Comparison of ENCODE assay signal across 9 mouse cellular contexts in genomic region chr8:11556691-11557423, GRCm38 (mm10). TPM values are rescaled to one million over a fixed set of nuclear protein-coding genes. Genes with fewer than 3 reads are reported as not detected.
DNase-seq lines count a peak whose midpoint lies in the region; ATAC-seq lines count a peak whose summit lies in the region.
"Had no signal": no experiment of that assay in that cellular context is flagged by ENCODE, and none has a peak within 500 bp of the region (broad histone marks: within the 10 kb centered on the region; RNA-seq: fewer than 3 reads in every experiment).

No protein-coding gene starts in this region.

- H3K27ac ChIP-seq in heart, embryonic 13.5 days (replicated peaks): peak overlapping the region; percentile 99
- peak overlapping the region; percentile 99 for H3K27ac ChIP-seq in liver, embryonic 15.5 days (replicated peaks)
- peak overlapping the region; percentile 100 for H3K27ac ChIP-seq in neural tube, embryonic 15.5 days (replicated peaks)

- peaks cover 29% of the 10 kb centered on the region for H3K4me1 ChIP-seq in heart, embryonic 13.5 days
- H3K4me1 ChIP-seq in liver, embryonic 15.5 days (replicated peaks): peaks cover 40% of the 10 kb centered on the region
- peaks cover 27% of the 10 kb centered on the region for H3K4me1 ChIP-seq in neural tube, embryonic 15.5 days

- H3K4me3 ChIP-seq in heart, embryonic 13.5 days: peak overlapping the region; percentile 85
- peak overlapping the region; percentile 78 for H3K4me3 ChIP-seq in liver, embryonic 15.5 days (replicated peaks)
- peak overlapping the region; percentile 95 for H3K4me3 ChIP-seq in neural tube, embryonic 15.5 days (replicated peaks)

- peaks cover 8% of the 10 kb centered on the region for H3K36me3 ChIP-seq in heart, embryonic 13.5 days
- peaks cover 12% of the 10 kb centered on the region for H3K36me3 ChIP-seq in liver, embryonic 15.5 days (replicated peaks)
- H3K36me3 ChIP-seq in neural tube, embryonic 15.5 days: peaks cover 8% of the 10 kb centered on the region

- peak; percentile 37 to 51 for DNase-seq in frontal cortex, postnatal 10 days (ENCODE audit: low spot score in 2 of 2)
- peak; percentile 57 for DNase-seq in embryo, embryonic 9.5 days (ENCODE audit: extremely low spot score)
- peak; percentile 47 to 71 for DNase-seq in kidney, postnatal 25 days
- peak; percentile 46 for DNase-seq in testis, postnatal 14 days (ENCODE audit: low spot score)

- H3K9ac ChIP-seq in heart, embryonic 13.5 days: peak overlapping the region; percentile 94
- H3K9ac ChIP-seq in liver, embryonic 15.5 days: peak overlapping the region; percentile 95
- peak overlapping the region; percentile 93 for H3K9ac ChIP-seq in neural tube, embryonic 15.5 days (replicated peaks)

- no peak for ATAC-seq in frontal cortex, adult (ENCODE audit: low TSS enrichment)
- ATAC-seq in heart, embryonic 13.5 days (ENCODE audit: extremely low read depth, insufficient number of reproducible peaks, low FRiP score, low TSS enrichment): no peak
- no peak for ATAC-seq in liver, embryonic 15.5 days (ENCODE audit: insufficient read depth)
- no peak for ATAC-seq in neural tube, embryonic 15.5 days (ENCODE audit: low FRiP score)

- WGBS in heart, embryonic 13.5 days: under 1% methylated on average over 69 of the region's 85 CpGs
- under 1% methylated on average over 84 of the region's 85 CpGs for whole genome bisulfite sequencing in liver, embryonic 15.5 days (ENCODE audit: insufficient replicate concordance)
- WGBS in neural tube, embryonic 15.5 days: under 1% methylated on average over 75 of the region's 85 CpGs

- H3K27me3 ChIP-seq in heart, embryonic 13.5 days (replicated peaks): no peaks in the 10 kb centered on the region
- no peaks in the 10 kb centered on the region for H3K27me3 ChIP-seq in liver, embryonic 15.5 days
- no peaks in the 10 kb centered on the region for H3K27me3 ChIP-seq in neural tube, embryonic 15.5 days (replicated peaks)
- H3K27me3 ChIP-seq: Patski had no signal

- H3K9me3 ChIP-seq in heart, embryonic 13.5 days: no peaks in the 10 kb centered on the region
- H3K9me3 ChIP-seq in liver, embryonic 15.5 days (replicated peaks): no peaks in the 10 kb centered on the region
- H3K9me3 ChIP-seq in neural tube, embryonic 15.5 days (replicated peaks): no peaks in the 10 kb centered on the region

- H3K4me2 ChIP-seq in heart, embryonic 13.5 days: peak overlapping the region; percentile 81
- H3K4me2 ChIP-seq in liver, embryonic 15.5 days: peak overlapping the region; percentile 92
- peak overlapping the region; percentile 77 for H3K4me2 ChIP-seq in neural tube, embryonic 15.5 days

RNA-seq across cellular contexts. Expression of gene Ing1, which starts 1.5 kb away (rescaled TPM):
- polyA plus RNA-seq in heart, embryonic 13.5 days (2015; fragmentation: Nextera tagmentation; extraction: Ambion mirVana): 20.7 and 21.0 TPM in 2 replicates
- 13.5 and 16.7 TPM in 2 replicates for polyA plus RNA-seq in liver, embryonic 15.5 days (2015; fragmentation: Nextera tagmentation; extraction: Ambion mirVana)
- 43.0 and 44.7 TPM in 2 replicates for polyA plus RNA-seq in neural tube, embryonic 15.5 days (2015; fragmentation: Nextera tagmentation; extraction: Ambion mirVana)

RNA-seq across cellular contexts. Expression of gene Cars2, which starts 6.3 kb away (rescaled TPM):
- polyA plus RNA-seq in heart, embryonic 13.5 days (2015; fragmentation: Nextera tagmentation; extraction: Ambion mirVana): 24.8 and 27.1 TPM in 2 replicates
- 12.3 and 15.1 TPM in 2 replicates for polyA plus RNA-seq in liver, embryonic 15.5 days (2015; fragmentation: Nextera tagmentation; extraction: Ambion mirVana)
- polyA plus RNA-seq in neural tube, embryonic 15.5 days (2015; fragmentation: Nextera tagmentation; extraction: Ambion mirVana): 26.8 and 27.7 TPM in 2 replicates

RNA-seq across cellular contexts. Expression of gene Naxd, which starts 59.6 kb away (rescaled TPM):
- 73.5 and 77.8 TPM in 2 replicates for polyA plus RNA-seq in heart, embryonic 13.5 days (2015; fragmentation: Nextera tagmentation; extraction: Ambion mirVana)
- polyA plus RNA-seq in liver, embryonic 15.5 days (2015; fragmentation: Nextera tagmentation; extraction: Ambion mirVana): 37.1 and 40.1 TPM in 2 replicates
- polyA plus RNA-seq in neural tube, embryonic 15.5 days (2015; fragmentation: Nextera tagmentation; extraction: Ambion mirVana): 149 and 154 TPM in 2 replicates
